Mouse (Mus musculus) cerebellum, postnatal 14 days (tissue): ENCODE measurements around the gene Cd300e.
"Not testable (repeated sequence)": the region's sequence is repeated elsewhere in the genome, so short reads cannot be mapped to it uniquely, and the experiment has no call there.

Source experiments
- DNase-seq, 2 experiments: peaks; one replicate each; pipeline ENCODE4 v3.0.0; 2021; ENCODE audit warnings: mixed read lengths in 2 of 2

Gene Cd300e

DNA sequence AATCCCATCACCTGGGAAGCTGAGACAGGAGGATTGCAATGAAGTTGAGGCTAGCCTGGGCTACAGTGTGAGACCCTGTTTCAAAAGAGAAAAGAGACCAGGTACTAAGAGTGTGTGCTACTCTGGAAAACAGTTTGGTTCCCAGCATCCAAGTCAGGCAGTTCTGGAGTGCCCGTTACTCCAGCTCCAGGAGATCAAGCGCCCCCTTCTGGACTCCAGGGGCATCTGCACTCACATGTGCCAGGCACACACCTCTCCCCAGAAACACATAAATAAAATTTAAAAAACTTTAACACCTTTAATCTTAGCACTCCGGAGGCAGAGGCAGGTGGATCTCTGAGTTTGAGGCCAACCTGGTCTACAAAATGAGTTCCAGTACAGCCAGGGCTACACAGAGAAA is 19.4 kb upstream of the Cd300e start:
- no peak for DNase-seq

DNA sequence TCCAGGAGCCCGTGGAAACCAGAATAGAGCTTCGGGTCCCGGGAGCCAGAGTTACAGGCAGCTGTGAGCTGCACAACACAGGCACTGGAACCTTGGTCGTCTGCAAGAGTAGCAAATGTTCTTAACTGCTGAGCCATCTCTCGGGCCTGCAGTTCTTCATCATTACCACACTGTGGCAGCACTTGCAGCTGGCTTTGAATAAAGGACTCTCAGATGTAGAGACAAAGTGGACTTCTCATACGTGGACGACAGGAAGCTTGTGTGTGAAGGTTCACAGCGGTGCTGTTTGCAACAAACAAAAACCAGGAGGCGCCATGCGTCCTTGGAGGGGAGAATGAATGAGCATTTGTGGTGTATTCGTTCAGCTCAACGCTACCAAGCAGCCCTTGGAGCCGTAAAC is 18.9 kb upstream of the Cd300e start:
- peak; percentile 73 to 81 for DNase-seq

DNA sequence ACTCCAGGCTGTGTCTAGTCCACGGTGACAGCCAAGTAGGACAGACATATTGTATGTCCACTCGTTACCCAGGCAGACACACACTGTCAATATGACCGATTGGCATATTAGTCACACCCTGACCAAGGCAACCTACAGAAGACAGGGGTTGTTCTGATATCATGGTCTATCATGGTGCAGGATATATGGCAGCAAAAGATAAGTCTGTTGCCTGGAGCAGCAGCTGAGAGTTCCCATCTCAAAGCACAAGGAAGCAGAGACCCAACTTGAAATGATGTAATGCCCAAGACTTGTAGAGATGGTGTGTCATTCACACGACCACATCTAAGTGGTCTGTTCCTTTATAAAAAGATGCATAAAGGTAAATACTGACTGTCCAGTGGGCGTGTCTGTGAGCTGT is 16.7 kb upstream of the Cd300e start:
- DNase-seq, result no peak

DNA sequence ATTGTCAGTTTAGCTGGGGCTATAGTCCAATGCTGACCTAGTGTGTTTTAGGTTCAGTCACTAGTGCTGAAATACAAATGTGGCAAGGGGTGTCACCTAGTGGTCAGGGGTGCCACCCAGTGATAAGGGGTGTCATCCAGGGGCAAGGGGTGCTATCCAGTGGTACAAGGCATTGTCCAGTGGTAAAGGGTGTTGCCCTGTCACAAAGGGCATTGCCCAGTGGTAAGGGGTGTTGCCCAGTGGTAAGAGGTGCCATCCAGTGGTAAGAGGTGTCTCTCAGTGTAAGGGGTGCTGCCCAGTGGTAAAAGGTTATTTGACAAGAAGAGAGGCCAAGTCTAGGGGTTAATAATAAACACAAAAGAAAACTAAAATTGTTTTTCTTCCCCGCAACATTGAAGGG is 15.5 kb upstream of the Cd300e start:
- DNase-seq, result no peak

DNA sequence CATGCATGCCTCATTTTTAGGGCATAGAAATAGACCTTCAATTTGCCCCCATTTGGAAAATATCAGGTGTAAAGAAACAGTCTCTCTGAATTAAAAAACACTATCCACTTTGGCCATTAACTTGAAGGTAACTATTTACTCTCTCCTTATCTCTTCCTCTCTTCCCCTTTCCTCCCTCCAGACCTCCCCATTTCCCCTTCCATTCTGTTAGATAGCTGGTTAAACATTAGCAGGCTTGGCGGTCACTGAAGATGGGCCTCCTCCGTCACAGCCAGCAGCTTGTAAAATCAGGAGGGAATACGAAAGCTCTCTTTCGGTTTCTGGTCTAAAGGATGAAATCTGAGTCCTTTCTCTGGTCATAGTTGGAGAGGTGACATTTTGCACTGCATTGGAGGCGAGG is 13.9 kb upstream of the Cd300e start:
- no peak for DNase-seq

DNA sequence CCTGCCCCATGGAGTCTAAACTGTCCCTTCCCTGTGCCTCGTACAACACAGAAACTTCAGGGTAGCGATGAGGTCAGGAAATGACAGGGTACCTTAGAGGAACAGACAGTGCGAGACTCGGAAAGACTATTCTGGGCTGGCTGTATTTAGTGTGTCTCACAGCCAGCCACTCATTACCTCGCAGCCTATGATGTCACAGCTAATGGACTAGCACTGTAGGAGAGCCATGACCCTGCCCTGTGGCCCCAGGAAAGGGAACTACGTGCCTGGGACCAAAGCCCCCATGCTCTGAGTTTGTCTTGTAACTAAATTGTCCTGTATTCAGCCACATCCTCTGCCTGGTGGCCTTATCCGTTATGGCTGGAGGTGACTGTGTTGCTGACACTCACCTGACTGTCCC is 13.4 kb upstream of the Cd300e start:
- no peak for DNase-seq

DNA sequence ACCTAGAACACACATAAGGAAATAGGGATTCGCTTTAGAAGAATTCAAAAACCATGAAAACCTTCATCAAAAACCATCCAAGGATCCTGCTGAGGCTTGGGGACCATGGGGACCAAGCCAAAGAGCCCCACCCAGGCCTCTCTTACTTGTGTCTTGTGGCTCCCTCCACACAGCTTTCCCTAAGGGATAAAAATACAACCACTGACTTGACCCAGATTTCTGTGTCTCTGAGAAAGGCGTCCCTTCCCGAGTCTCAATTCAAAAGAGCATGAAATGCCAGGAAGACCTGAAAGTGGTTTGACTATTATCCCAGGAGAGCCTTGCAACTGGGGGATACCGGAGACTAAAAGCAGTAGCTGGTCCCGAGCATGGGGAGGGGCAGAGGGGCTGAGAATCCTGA is 11.0 kb upstream of the Cd300e start:
- DNase-seq, result no peak

DNA sequence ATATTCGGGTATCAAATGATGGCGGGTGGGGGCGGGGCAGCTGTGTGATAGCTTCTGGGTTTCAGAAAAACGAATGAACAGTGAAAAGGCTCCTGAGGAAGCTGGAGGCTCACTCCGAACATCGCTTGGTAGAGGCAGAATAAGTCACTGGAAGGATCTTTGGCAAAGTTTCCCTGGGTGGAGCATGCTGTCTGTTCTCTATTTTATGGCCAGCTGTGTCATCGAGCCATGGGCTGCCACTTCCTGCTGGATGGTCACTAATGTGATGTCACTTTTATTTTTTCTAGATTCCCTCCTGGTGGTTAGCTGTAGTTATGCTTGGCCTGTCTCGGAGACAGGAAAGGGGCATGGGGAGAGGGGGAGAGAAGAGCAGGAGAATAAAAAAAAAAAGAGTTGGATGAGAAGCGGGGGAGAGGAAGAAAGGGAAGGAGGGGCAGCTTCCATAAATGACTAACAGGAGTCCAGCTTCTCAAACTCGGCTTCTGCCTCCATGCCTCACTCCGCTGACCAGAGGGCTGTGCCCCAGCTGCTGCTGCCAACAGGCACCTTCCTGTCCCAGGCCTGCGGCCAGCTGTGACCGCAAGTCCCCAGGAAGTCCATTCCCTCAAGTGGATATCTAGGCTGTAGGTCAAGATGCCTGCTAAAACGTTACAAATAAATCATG is 9.8 kb upstream of the Cd300e start:
- DNase-seq, result no peak

DNA sequence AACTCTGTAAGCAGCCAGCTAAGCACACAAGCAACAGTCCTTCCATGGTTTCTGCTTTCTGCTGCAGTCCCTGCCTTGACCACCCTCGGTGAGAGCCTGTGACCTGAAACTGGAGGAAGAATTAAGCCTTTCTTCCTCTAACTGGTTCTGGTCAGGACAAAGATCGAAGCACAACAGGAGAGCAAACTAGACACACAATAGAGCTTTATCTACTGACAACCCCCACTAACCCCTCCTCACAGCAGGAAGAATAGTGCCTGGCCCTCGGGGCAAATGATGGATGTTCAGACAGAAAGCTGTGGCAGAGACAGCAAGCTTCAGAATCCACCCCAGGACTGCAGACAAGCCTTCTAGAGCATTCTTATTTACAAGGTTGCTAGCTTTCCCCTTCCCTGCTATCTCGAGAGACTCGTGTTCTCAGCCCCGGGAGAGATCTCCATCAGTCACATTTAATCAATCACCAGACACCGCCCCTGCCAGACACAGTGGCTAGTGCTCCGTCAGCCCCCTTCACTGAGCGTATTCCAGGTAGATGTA is 9.1 kb upstream of the Cd300e start:
- peak; percentile 48 to 56 for DNase-seq

DNA sequence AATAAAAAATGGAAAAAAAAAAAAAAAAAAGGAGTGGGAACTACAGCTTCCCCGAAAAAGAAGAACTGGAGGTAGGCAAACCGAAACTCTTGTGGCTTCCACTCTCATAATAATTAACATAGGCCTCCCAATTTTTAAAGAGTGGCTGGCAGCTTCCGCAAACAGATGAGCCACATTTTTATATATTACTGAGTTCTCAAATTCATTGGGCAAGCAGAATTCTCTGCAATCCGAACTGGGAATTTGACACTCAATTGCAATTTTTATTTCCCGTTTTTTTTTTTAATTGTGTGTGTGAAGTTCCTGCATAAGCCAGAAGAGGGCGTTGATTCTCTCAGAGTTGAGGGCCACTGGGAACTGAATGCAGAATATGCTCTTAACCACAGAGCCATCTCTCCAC is 4.8 kb upstream of the Cd300e start:
- no peak for DNase-seq

DNA sequence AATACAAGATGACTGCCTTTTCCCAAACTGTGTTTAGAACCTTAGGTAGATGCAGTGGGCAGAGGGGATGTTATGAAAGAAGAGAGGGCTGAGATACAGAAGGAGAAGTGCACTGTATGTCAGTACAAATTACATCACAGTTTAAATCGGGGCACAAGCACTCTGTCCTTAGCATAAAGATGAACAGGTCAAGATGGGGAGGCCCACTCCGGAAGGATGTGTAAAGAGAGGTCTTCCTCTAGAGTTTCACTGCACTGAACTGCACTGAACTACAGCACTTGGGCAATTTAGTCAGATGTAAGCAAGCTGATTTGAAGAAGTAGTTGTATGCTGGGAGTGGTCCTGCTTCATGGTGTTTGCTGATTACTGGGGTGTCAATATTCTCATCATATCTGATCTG is 2.2 kb downstream of the Cd300e start:
- no peak for DNase-seq

DNA sequence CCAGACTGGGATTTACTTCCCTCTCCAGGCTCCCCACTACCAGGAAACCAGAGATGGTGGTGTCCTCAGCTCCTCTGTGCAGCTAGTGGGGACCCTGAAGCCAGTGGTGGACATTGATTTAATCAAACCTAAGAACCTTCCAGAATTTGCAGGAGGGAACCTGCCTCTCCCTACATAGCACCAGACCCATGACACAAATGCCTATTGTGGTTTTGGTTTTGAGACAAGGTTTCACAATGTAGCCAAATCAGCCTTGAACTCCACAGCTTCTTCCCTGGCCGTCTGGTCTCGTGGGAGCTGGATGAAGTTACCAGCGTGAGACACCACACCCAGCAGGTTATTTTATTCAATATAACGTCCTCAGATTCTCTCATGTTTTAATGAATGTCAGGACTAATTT is 3.3 kb downstream of the Cd300e start:
- no peak for DNase-seq

DNA sequence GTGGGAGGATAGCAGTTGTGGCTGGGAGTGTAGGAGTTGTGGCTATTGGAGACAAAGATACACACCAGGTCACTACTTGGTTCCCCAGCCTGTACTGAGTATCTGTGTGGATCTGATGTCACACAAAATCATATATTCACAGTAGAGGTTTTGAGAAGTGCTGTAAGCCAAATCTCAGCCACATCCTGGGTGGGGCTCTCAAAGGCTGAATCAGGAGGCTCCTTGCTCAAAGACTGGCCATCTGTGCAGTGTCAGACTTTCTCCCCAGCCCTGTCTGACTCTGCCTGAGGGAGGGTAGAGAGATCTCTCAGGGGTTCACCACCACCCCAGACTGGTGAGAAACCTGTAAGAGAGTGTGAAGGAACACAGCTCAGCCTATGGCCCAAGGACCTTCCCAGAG is 7.4 kb downstream of the Cd300e start:
- DNase-seq, result no peak

DNA sequence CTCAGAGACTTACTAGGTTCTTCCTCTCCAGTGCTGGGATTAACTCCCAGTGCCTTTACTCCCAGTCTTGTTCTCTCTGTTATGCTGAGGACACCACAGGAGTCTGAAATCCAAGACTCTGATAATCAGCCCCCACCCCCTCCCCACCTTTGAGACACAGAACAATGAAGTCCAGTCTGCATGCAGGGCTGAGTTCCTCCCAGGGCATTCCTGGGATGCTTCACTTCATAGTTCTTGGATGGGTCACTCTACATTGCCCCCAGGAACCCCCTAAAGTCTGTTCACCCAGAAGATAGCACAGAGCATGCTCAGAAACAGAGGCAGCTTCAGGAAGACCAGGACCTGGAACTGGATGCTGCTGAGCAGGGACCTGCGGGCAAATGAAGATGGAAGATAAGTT is 9.0 kb downstream of the Cd300e start:
- no peak for DNase-seq

DNA sequence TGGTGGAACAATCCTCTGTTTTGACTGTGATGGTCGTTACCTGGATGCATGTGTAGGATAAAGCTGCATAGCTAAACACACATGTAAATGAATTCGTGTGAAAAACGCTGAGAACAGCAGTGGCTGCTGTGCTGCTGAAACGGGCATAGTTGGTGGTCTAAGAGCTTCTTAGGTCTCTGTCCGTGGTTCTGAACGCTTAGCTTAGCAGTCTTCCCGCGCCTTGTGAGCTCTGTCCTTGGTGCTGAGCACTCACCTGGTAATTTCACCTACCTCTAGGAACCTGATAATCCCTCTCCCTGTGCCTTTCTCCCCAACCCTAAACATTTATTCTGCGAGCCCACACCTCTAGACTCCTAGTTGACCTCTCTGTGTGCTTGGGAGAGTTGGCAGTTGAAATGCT is 9.8 kb downstream of the Cd300e start:
- no peak for DNase-seq

DNA sequence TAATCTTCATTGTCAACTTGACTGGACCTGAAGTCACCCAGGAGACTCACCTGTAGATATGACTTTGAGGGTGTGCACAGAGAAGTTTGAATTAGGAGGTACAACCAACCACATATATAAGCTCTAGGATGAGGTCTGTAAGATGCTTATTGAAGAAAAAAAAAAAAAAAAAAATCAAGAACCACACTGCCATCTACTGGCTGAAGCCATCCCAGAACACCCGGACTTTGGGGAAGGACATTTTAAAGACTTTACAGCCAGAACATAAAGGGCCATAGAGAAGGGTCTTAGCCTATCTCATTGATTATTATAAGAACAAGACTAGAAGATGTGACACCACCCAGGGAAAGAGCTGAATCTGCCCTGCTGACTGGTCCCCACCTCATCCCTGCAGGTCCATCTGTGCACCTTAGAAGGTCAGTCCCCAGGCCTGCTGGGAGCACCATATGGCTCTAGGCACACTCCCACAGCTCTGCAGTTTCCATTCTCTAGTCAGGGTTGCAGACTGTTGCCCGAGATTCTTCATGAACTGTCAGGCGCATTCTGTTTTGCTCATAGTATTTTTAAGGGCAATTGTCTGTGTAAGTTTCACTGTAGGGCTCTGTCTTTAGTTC is 12.6 kb downstream of the Cd300e start:
- peak; percentile 89 to 95 for DNase-seq

DNA sequence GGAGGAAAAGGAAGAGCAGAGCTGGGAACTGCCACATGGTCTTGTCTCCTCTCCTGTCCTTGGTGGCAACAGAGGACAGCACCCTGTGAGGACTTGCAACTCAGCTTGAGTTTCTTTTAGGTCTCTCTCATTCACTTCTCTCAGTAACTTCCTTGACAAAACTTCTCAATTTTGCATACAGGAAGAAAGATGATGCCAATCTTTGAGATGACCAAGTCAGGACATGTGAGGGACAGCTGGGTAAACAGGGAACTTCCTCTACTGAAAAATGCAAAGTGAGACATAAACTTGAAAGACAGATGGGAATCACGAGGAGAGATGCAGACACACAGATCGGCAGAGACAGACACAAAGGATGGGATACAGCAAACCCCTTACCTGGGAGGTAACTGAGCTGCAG is 13.7 kb downstream of the Cd300e start, which contains the start of gene Cd300ld3:
Gene Cd300ld3 (minus strand): TSS at position 151 of the 400 bp plus-strand sequence.
- no peak for DNase-seq

DNA sequence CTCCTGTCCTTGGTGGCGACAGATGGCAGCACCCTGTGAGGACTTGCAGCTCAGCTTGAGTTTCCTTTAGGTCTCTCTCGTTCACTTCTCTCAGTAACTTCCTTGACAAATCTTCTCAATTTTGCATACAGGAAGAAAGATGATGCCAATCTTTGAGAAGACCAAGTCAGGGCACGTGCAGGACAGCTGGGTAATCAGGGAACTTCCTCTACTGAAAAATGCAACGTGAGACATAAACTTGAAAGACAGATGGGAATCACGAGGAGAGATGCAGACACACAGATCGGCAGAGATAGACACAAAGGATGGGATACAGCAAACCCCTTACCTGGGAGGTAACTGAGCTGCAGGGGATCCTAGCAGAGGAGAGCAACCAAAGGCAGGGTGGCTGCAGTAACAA is 24.3 kb downstream of the Cd300e start, which contains the start of gene Cd300ld5:
Gene Cd300ld5 (minus strand): TSS at position 101 of the 400 bp plus-strand sequence.
- not testable (repeated sequence) for DNase-seq

DNA sequence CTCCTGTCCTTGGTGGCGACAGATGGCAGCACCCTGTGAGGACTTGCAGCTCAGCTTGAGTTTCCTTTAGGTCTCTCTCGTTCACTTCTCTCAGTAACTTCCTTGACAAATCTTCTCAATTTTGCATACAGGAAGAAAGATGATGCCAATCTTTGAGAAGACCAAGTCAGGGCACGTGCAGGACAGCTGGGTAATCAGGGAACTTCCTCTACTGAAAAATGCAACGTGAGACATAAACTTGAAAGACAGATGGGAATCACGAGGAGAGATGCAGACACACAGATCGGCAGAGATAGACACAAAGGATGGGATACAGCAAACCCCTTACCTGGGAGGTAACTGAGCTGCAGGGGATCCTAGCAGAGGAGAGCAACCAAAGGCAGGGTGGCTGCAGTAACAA is 35.1 kb downstream of the Cd300e start, which contains the start of gene Cd300ld4:
Gene Cd300ld4 (minus strand): TSS at position 101 of the 400 bp plus-strand sequence.
- DNase-seq, result not testable (repeated sequence)

DNA sequence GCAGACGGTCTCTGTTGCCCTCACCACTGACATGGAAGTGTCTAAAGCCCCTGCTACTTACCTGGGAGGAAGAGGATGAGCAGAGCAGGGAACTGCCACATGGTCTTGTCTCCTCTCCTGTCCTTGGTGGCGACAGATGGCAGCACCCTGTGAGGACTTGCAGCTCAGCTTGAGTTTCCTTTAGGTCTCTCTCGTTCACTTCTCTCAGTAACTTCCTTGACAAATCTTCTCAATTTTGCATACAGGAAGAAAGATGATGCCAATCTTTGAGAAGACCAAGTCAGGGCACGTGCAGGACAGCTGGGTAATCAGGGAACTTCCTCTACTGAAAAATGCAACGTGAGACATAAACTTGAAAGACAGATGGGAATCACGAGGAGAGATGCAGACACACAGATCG is 45.9 kb downstream of the Cd300e start, which contains the start of gene Cd300ld2:
Gene Cd300ld2 (minus strand): TSS at position 101 of the 400 bp plus-strand sequence.
- DNase-seq, result not testable (repeated sequence)

DNA sequence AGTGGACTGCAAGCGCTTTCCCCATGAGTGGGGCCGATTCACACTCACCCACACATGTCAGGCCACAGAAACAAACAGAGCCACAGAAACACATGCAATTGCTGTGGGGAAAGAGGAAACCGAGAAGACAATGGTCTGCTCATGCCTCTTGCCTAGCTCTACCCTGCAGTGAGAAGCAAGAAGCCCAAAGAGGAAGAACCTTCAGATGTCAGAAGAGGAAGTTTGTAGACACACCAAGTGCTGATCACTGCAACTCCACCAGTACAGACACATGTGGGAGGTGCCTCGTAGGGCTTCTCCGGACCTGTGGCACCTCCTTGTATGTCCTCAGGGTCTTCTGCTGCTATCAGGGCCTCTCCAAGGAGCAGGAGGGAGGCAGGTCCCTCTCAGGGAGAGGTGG is 57.9 kb downstream of the Cd300e start:
- DNase-seq, result no peak
